Mouse (Mus musculus): ENCODE measurements around the gene Gm20518. TPM values are rescaled to one million over a fixed set of nuclear protein-coding genes. Genes with fewer than 3 reads are reported as not detected.

The Gm20518 gene
- polyA plus RNA-seq, 1 experiment: 2.6 TPM

- H3K4me3 ChIP-seq (ENCODE audit: insufficient read depth, low read length): no peak overlapping the region
- no peak overlapping the region for H3K27ac ChIP-seq (ENCODE audit: insufficient read depth, low read length)
- no peak for TF ChIP-seq CTCF (IDR thresholded peaks at IDR 0.05; ENCODE audit: extremely low read depth, insufficient read depth, low read length)
- TF ChIP-seq POLR2A (IDR thresholded peaks at IDR 0.05; ENCODE audit: extremely low read depth, insufficient read depth, low read length): no peak
- no peaks in the 10 kb centered on the region for H3K4me1 ChIP-seq (ENCODE audit: control insufficient read depth, insufficient read depth, low read length)
These were observed 65.0 kb downstream of the Gm20518 start for GRCm38 (mm10) chr16:17826500-17826899.

GRCm38 (mm10) chr16:17816528-17816927 is 74.9 kb downstream of the Gm20518 start:
- no peak overlapping the region for H3K27ac ChIP-seq (ENCODE audit: insufficient read depth, low read length)
- TF ChIP-seq POLR2A (IDR thresholded peaks at IDR 0.05; ENCODE audit: extremely low read depth, insufficient read depth, low read length) (no peak), CTCF (IDR thresholded peaks at IDR 0.05; ENCODE audit: extremely low read depth, insufficient read depth, low read length) (no peak)
- no peak overlapping the region for H3K4me3 ChIP-seq (ENCODE audit: insufficient read depth, low read length)
- 0 out of 2 replicates have a peak, but pooled peaks cover 1% of the 10 kb centered on the region for H3K4me1 ChIP-seq (ENCODE audit: control insufficient read depth, insufficient read depth, low read length)

- peak; percentile 54 for TF ChIP-seq POLR2A (IDR thresholded peaks at IDR 0.05; ENCODE audit: extremely low read depth, insufficient read depth, low read length)
- peak; percentile 62 for TF ChIP-seq CTCF (IDR thresholded peaks at IDR 0.05; ENCODE audit: extremely low read depth, insufficient read depth, low read length)
- Histone ChIP-seq H3K4me1 (ENCODE audit: control insufficient read depth, insufficient read depth, low read length) (0 out of 2 replicates have a peak, but pooled peaks cover 1% of the 10 kb centered on the region), H3K27ac (ENCODE audit: insufficient read depth, low read length) (no peak overlapping the region), H3K4me3 (ENCODE audit: insufficient read depth, low read length) (peak overlapping the region; percentile 34)
These were observed 75.8 kb downstream of the Gm20518 start for GRCm38 (mm10) chr16:17815411-17816402.

GRCm38 (mm10) chr16:17813173-17813572 is 78.3 kb downstream of the Gm20518 start:
- Histone ChIP-seq H3K27ac (ENCODE audit: insufficient read depth, low read length) (no peak overlapping the region), H3K4me1 (ENCODE audit: control insufficient read depth, insufficient read depth, low read length) (0 out of 2 replicates have a peak, but pooled peaks cover 1% of the 10 kb centered on the region), H3K4me3 (ENCODE audit: insufficient read depth, low read length) (no peak overlapping the region)
- TF ChIP-seq CTCF (IDR thresholded peaks at IDR 0.05; ENCODE audit: extremely low read depth, insufficient read depth, low read length) (no peak), POLR2A (IDR thresholded peaks at IDR 0.05; ENCODE audit: extremely low read depth, insufficient read depth, low read length) (no peak)

GRCm38 (mm10) chr16:17812120-17812519 is 79.4 kb downstream of the Gm20518 start:
- no peak overlapping the region for H3K27ac ChIP-seq (ENCODE audit: insufficient read depth, low read length)
- H3K4me3 ChIP-seq (ENCODE audit: insufficient read depth, low read length): no peak overlapping the region
- H3K4me1 ChIP-seq (ENCODE audit: control insufficient read depth, insufficient read depth, low read length): 0 out of 2 replicates have a peak, but pooled peaks cover 1% of the 10 kb centered on the region
- TF ChIP-seq CTCF (IDR thresholded peaks at IDR 0.05; ENCODE audit: extremely low read depth, insufficient read depth, low read length): peak; percentile 45; the same call in 1 of the 2 replicates
- TF ChIP-seq POLR2A (IDR thresholded peaks at IDR 0.05; ENCODE audit: extremely low read depth, insufficient read depth, low read length): no peak

- TF ChIP-seq CTCF (IDR thresholded peaks at IDR 0.05; ENCODE audit: extremely low read depth, insufficient read depth, low read length) (no peak), POLR2A (IDR thresholded peaks at IDR 0.05; ENCODE audit: extremely low read depth, insufficient read depth, low read length) (no peak)
- Histone ChIP-seq H3K27ac (ENCODE audit: insufficient read depth, low read length) (no peak overlapping the region), H3K4me3 (ENCODE audit: insufficient read depth, low read length) (no peak overlapping the region), H3K4me1 (ENCODE audit: control insufficient read depth, insufficient read depth, low read length) (no peaks in the 10 kb centered on the region)
These were observed 81.8 kb downstream of the Gm20518 start for GRCm38 (mm10) chr16:17809711-17810110.

- Histone ChIP-seq H3K4me3 (ENCODE audit: insufficient read depth, low read length) (no peak overlapping the region), H3K27ac (ENCODE audit: insufficient read depth, low read length) (no peak overlapping the region), H3K4me1 (ENCODE audit: control insufficient read depth, insufficient read depth, low read length) (no peaks in the 10 kb centered on the region)
- no peak for TF ChIP-seq POLR2A (IDR thresholded peaks at IDR 0.05; ENCODE audit: extremely low read depth, insufficient read depth, low read length)
- TF ChIP-seq CTCF (IDR thresholded peaks at IDR 0.05; ENCODE audit: extremely low read depth, insufficient read depth, low read length): no peak
These were observed 82.3 kb downstream of the Gm20518 start for GRCm38 (mm10) chr16:17809125-17809524.

- 0 out of 2 replicates have a peak, but pooled peaks cover under 1% of the 10 kb centered on the region for H3K4me1 ChIP-seq (ENCODE audit: control insufficient read depth, insufficient read depth, low read length)
- TF ChIP-seq CTCF (IDR thresholded peaks at IDR 0.05; ENCODE audit: extremely low read depth, insufficient read depth, low read length) (no peak), POLR2A (IDR thresholded peaks at IDR 0.05; ENCODE audit: extremely low read depth, insufficient read depth, low read length) (peak; percentile 32; the same call in 1 of the 2 replicates)
- H3K4me3 ChIP-seq (ENCODE audit: insufficient read depth, low read length): peak overlapping the region; percentile 33
- peak overlapping the region; percentile 21; the same call in 1 of the 2 replicates for H3K27ac ChIP-seq (ENCODE audit: insufficient read depth, low read length)
These were observed 84.1 kb downstream of the Gm20518 start for GRCm38 (mm10) chr16:17807192-17808009.

GRCm38 (mm10) chr16:17806581-17807191 is 84.8 kb downstream of the Gm20518 start:
- H3K4me1 ChIP-seq (ENCODE audit: control insufficient read depth, insufficient read depth, low read length): 0 out of 2 replicates have a peak, but pooled peaks cover 1% of the 10 kb centered on the region
- peak overlapping the region; percentile 21; the same call in 1 of the 2 replicates for H3K27ac ChIP-seq (ENCODE audit: insufficient read depth, low read length)
- TF ChIP-seq POLR2A (IDR thresholded peaks at IDR 0.05; ENCODE audit: extremely low read depth, insufficient read depth, low read length) (no peak), CTCF (IDR thresholded peaks at IDR 0.05; ENCODE audit: extremely low read depth, insufficient read depth, low read length) (no peak)
- H3K4me3 ChIP-seq (ENCODE audit: insufficient read depth, low read length): peak overlapping the region; percentile 33
